Mouse (Mus musculus): ENCODE measurements around the gene Gas8.

DNA sequence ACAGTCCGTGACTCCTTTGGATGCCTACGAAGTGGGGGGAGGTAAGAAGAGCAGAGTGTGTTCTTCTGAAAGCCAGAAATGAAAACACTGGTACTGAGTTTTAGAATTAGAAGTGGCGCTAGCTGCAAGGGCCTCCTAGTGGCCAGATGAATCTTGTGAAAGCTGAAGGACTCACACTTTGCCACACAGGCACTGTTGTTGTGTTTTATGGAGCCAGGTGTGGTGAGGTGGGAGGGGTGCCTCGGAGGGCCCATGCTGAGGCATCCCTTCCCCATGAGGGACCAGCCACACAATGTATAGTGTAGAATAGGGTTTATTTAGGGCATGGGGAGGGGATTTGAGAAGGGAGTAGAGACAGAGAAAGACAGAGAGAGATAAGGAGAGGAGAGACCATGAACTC lies 20.9 kb upstream of the Gas8 start:
- TF ChIP-seq CTCF (IDR thresholded peaks at IDR 0.05; ENCODE audit: borderline replicate concordance, control insufficient read depth, extremely low read depth, insufficient read depth, low read length, poor library complexity) (no peak), POLR2A (IDR thresholded peaks at IDR 0.05; ENCODE audit: control insufficient read depth, extremely low read depth, insufficient read depth, low read length, poor library complexity) (no peak)
